Mouse (Mus musculus): ENCODE measurements around the gene Dcaf7.

Dcaf7 gene

GRCm38 (mm10) chr11:106106047-106106587 lies 69.4 kb downstream of the Dcaf7 start:
- no peak for DNase-seq (ENCODE audit: low read depth, low spot score)

Measured in ES-CJ7 (cell line).